Mouse (Mus musculus) erythroid progenitor cell, adult 5-6 weeks (primary cell): ENCODE results near the gene Mcm9. TPM values are rescaled to one million over a fixed set of nuclear protein-coding genes. Genes with fewer than 3 reads are reported as not detected.

Source experiments
- ATAC-seq: replicated peaks from 2 replicates; pipeline ENCODE4 v1.8.0; 2016; ENCODE audit warnings: moderate number of reproducible peaks, mild to moderate bottlenecking, moderate TSS enrichment, inconsistent platforms; ENCODE audit not compliant: poor library complexity, low FRiP score, severe bottlenecking
- total RNA-seq, 2 experiments: library from RNA; stranded (forward) in 1 of 2; stranded (reverse) in 1 of 2; fragments of 150-400 nt in 1 of 2; fragments of 186-747, 209-891 nt in 1 of 2; gene quantifications; 2 replicates each; pipeline versions ENCODE4 v1.2.3 to v1.2.4; 2015 to 2017; ENCODE audit warnings: low replicate concordance in 2 of 2

Gene Mcm9
- total RNA-seq, 2 experiments from 2014 or later = 30.4 to 34.0 TPM

DNA sequence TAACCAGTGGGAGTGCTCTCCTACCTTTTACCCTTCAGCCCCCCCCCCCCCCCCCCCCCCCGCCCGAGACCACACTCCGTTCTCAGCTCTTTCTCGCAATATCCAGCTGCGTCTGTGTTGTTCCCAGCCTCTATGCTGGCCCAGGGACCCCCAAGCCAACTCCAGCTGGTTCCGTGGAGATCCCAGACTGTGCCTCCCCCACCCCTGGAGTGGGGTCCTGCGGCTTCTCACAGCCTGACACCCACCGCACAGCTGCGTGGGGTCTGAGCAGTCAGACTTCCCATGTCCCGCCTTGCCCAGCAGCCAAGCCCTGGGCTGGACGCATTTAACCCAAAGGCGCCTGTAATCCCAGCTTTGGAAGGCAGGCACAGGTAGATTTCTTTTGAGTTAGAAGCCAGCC lies 49.2 kb downstream of the Mcm9 start:
- no peak for ATAC-seq

DNA sequence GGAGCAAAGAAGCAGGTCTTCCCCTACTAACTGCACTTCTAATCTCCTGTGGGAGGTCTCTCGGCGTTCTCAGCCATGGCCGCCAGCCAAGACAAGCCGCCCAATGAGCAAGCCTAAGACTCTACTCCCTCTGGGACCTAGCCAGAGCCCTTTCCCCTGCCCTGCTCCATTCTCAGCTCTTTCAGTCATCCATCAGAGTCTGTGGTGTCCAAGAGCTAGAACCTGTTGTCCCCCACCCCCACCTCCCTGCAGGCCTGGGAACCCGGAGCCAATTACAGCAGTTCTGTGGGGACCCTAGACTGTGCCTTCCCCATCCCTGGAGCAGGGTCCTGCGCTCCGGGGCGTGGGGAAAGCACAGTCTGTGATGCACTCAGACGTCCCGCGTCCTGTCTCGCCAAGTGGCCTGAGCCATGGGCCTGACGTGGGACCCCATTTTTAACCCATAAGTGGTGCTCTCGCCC lies 49.6 kb downstream of the Mcm9 start:
- ATAC-seq = 0 out of 2 replicates have a peak, but pooled peaks have one; percentile 30

GRCm38 (mm10) chr10:53580137-53580536 lies 50.1 kb downstream of the Mcm9 start:
- no peak for ATAC-seq

DNA sequence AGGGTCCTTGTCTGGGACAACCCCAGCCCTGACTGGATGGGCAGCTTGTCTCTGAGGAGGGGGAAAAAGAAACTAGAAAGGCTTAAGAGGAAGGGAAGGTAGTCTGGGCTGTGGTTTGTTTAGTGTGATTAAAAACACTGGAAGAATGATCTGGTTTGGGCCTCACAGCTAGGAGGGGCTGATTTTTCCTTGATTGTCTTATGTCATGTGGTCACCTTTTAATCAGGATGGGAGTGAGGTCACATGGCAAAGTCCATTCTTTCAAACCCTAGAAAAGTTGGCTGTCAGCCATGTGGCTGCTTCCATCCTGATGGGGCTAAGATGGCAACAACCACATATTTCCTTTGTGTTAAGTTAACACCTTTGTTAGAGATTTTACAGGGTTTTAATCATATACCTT lies 61.7 kb downstream of the Mcm9 start:
- no peak for ATAC-seq

GRCm38 (mm10) chr10:53565538-53565937 lies 64.7 kb downstream of the Mcm9 start:
- no peak for ATAC-seq

DNA sequence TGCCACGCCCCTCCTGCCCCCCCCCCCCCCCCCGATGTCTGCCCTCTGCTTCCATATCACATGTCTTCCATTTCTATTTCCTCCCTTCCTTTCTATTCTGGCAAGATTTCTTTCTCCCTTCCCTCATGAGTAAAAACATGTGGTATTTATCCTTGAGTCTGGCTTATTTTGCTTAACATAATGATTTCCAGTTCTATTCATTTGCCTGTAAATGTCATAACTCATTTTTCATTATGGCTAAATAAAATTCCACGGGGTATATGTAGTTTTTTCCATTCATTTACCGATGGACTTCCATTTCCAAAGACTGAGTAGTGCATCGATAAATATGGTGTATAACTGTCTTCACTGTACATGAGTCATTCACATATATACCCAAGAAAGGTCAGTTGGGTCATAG lies 68.2 kb downstream of the Mcm9 start:
- ATAC-seq = no peak

DNA sequence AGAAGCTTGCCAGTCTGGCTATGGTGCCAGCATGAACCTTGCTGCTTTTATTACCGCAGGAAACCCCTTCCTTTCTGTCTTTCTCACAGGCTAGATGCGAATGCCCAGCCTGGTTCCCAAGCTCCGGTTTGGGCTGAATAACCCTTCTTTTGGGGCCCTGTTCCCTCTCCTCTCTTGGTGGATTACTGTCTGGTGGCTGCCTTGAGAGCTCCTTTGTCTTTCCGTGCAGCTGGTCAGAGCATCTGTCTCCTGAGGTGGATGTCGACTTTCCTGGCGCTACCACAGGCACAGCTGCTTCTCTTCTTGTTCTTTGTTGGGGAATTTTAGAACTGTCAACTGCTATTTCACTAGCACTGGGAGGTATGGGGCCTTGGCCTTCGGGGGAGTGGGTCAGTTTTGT lies 92.6 kb downstream of the Mcm9 start:
- no peak for ATAC-seq

- no peak for ATAC-seq
These were observed 97.9 kb downstream of the Mcm9 start for GRCm38 (mm10) chr10:53532297-53532696.

GRCm38 (mm10) chr10:53527838-53528773 lies 102.1 kb downstream of the Mcm9 start:
- no peak; the same call in 1 of the 2 replicates for ATAC-seq

DNA sequence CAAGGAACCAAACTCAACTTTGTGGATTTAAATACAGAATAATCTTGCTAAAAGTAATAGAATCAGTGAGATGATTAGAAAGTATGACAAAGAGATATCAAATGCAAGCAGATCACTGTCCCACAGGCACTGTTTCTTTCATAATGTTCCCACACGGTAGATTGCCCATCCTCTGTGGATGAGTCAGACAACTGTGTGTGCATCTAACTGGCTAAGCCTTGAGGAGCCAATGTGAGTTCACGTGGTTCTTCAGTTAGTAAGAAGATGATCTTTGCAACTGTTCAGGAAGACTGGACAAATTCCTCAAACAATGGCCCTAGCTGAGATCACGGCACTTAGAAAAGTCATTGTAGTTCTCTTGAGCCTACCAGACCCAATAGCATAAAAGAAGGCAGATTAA lies 102.9 kb downstream of the Mcm9 start:
- ATAC-seq = no peak

GRCm38 (mm10) chr10:53526350-53526749 lies 103.9 kb downstream of the Mcm9 start:
- ATAC-seq = no peak

- no peak for ATAC-seq
These were observed 104.8 kb downstream of the Mcm9 start for GRCm38 (mm10) chr10:53525265-53525976.

GRCm38 (mm10) chr10:53519068-53519954 lies 110.9 kb downstream of the Mcm9 start:
- no peak for ATAC-seq

GRCm38 (mm10) chr10:53518599-53518913 lies 111.7 kb downstream of the Mcm9 start:
- ATAC-seq = no peak

- no peak for ATAC-seq
These were observed 112.3 kb downstream of the Mcm9 start for GRCm38 (mm10) chr10:53517770-53518598.

GRCm38 (mm10) chr10:53512491-53512890 lies 117.7 kb downstream of the Mcm9 start:
- ATAC-seq = no peak

GRCm38 (mm10) chr10:53509158-53509773 lies 121.0 kb downstream of the Mcm9 start:
- ATAC-seq = peak; percentile 49; the same call in 1 of the 2 replicates

DNA sequence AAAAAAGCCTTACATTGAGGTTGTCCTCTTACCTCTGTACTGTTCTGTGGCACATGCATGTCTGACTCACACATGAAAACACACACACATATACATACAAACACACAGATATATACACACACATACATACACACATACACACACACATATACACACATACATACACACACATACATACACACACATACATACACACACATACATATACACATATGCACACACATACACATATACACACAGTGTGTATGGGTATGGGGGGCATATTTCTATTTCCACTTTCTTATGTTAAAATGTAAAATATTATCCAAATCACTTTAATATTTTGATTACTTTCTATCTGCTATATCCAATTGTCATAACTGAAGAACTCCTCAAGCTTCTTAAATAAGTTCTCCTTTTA lies 121.6 kb downstream of the Mcm9 start:
- no peak for ATAC-seq

DNA sequence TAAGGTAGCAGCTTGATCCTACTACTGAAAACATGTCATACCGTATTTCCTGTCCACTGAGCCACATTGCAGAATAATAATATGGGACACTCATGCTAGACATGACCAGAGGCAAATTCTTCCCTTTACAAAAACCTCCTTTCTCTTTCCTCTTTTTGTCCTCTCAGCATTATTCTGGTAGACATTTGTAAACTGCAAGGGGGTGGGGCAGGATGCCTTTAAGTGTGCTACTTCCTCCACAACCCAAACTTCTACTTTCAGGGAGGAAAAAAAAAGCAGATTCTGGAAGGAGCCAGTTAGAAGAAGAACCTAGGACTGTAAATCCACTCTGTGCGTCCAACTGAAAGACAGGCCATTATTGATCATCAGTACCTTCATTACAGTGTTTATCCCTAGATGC lies 124.7 kb downstream of the Mcm9 start:
- no peak for ATAC-seq
